Mouse (Mus musculus) embryonic facial prominence, embryonic 15.5 days (tissue): Measurements from ENCODE around the gene H13. TPM values are rescaled to one million over a fixed set of nuclear protein-coding genes. Genes with fewer than 3 reads are reported as not detected.

Source experiments
- ATAC-seq: fragments of 200-750 bp; cut with Nextera tagmentation; 2 replicates; pipeline ENCODE4 v1.8.0; 2017; ENCODE audit warnings: low read depth, moderate TSS enrichment; ENCODE audit not compliant: insufficient number of reproducible peaks, low FRiP score, low TSS enrichment
- H3K27ac ChIP-seq: fragments of 300-500 bp; sonication (generic); replicated peaks from 2 replicates; pipeline ENCODE4 v1.5.1; 2015; ENCODE audit warnings: mild to moderate bottlenecking, inconsistent platforms
- H3K27me3 ChIP-seq: fragments of 300-500 bp; sonication (generic); 2 replicates; pipeline ENCODE4 v1.6.1; 2015; ENCODE audit warnings: inconsistent platforms
- H3K36me3 ChIP-seq: fragments of 300-500 bp; sonication (generic); 2 replicates; pipeline ENCODE4 v1.6.1; 2015; ENCODE audit warnings: mild to moderate bottlenecking, inconsistent platforms
- H3K4me1 ChIP-seq: fragments of 300-500 bp; sonication (generic); 2 replicates; pipeline ENCODE4 v1.6.1; 2015; ENCODE audit warnings: inconsistent platforms
- H3K4me2 ChIP-seq: fragments of 300-500 bp; sonication (generic); replicated peaks from 2 replicates; pipeline ENCODE4 v1.6.1; 2015; ENCODE audit warnings: mild to moderate bottlenecking, inconsistent platforms
- H3K4me3 ChIP-seq: fragments of 300-500 bp; sonication (generic); replicated peaks from 2 replicates; pipeline ENCODE4 v1.5.1; 2015; ENCODE audit warnings: mild to moderate bottlenecking, inconsistent platforms
- H3K9ac ChIP-seq: fragments of 300-500 bp; sonication (generic); 2 replicates; pipeline ENCODE4 v1.6.1; 2015; ENCODE audit warnings: inconsistent platforms
- H3K9me3 ChIP-seq: fragments of 300-500 bp; sonication (generic); replicated peaks from 2 replicates; pipeline ENCODE4 v1.6.1; 2016; ENCODE audit warnings: inconsistent platforms
- WGBS: fragments of 180-500 bp; shearing (Covaris S2); methylation state at CpG from one replicate; pipeline ENCODE4 v1.1.7; 2015; 5-methylcytosine and 5-hydroxymethylcytosine counted together
- polyA plus RNA-seq: library from polyadenylated mRNA; unstranded; fragments of >200 nt; fragmentation: Nextera tagmentation; extraction: Ambion mirVana; gene quantifications from 2 replicates; pipeline ENCODE4 v1.2.1, GENCODE M21; 2015

Gene H13
- polyA plus RNA-seq, 1 experiment from 2014 or later, result 137 TPM

GRCm38 (mm10) chr2:152736748-152737147 lies 67.5 kb downstream of the H13 start:
- under 1% methylated on average over 22 of the region's 22 CpGs for WGBS
- peaks cover 77% of the 10 kb centered on the region for H3K4me1 ChIP-seq
- no peak for ATAC-seq
- H3K4me2 ChIP-seq, result peak overlapping the region; percentile 80
- H3K4me3 ChIP-seq, result peak overlapping the region; percentile 83
- peak overlapping the region; percentile 86 for H3K9ac ChIP-seq
- no peaks in the 10 kb centered on the region for H3K36me3 ChIP-seq
- H3K27me3 ChIP-seq, result no peaks in the 10 kb centered on the region
- peak overlapping the region; percentile 93 for H3K27ac ChIP-seq
- no peaks in the 10 kb centered on the region for H3K9me3 ChIP-seq

- Histone ChIP-seq H3K27ac (peak overlapping the region; percentile 93), H3K4me3 (peak overlapping the region; percentile 83), H3K9ac (peak overlapping the region; percentile 86), H3K4me1 (peaks cover 79% of the 10 kb centered on the region), H3K27me3 (no peaks in the 10 kb centered on the region), H3K36me3 (no peaks in the 10 kb centered on the region), H3K9me3 (no peaks in the 10 kb centered on the region), H3K4me2 (peak overlapping the region; percentile 80)
- ATAC-seq, result no peak
- 5% methylated on average over 10 of the region's 10 CpGs for WGBS
These were observed 68.3 kb downstream of the H13 start for GRCm38 (mm10) chr2:152737306-152738221.

- Histone ChIP-seq H3K27ac (peak overlapping the region; percentile 93), H3K9ac (peak overlapping the region; percentile 86), H3K4me1 (peaks cover 76% of the 10 kb centered on the region), H3K4me2 (peak overlapping the region; percentile 80), H3K4me3 (peak overlapping the region; percentile 83), H3K27me3 (no peaks in the 10 kb centered on the region), H3K9me3 (no peaks in the 10 kb centered on the region), H3K36me3 (no peaks in the 10 kb centered on the region)
- 18% methylated on average over 2 of the region's 2 CpGs for WGBS
- ATAC-seq, result no peak
These were observed 69.1 kb downstream of the H13 start for GRCm38 (mm10) chr2:152738341-152738740.

- no peaks in the 10 kb centered on the region for H3K36me3 ChIP-seq
- peak overlapping the region; percentile 83 for H3K4me3 ChIP-seq
- H3K4me1 ChIP-seq, result peaks cover 68% of the 10 kb centered on the region
- H3K4me2 ChIP-seq, result peak overlapping the region; percentile 80
- ATAC-seq, result peak; percentile 76
- H3K27ac ChIP-seq, result peak overlapping the region; percentile 93
- H3K9ac ChIP-seq, result no peak overlapping the region
- WGBS, result under 1% methylated on average over 36 of the region's 36 CpGs
- H3K9me3 ChIP-seq, result no peaks in the 10 kb centered on the region
- no peaks in the 10 kb centered on the region for H3K27me3 ChIP-seq
These were observed 70.0 kb downstream of the H13 start for GRCm38 (mm10) chr2:152739031-152739841.

- ATAC-seq, result peak; percentile 6; the same call in 1 of the 2 replicates
- H3K27me3 ChIP-seq, result no peaks in the 10 kb centered on the region
- H3K36me3 ChIP-seq, result no peaks in the 10 kb centered on the region
- 6% methylated on average over 3 of the region's 3 CpGs for WGBS
- H3K4me2 ChIP-seq, result peak overlapping the region; percentile 80
- peak overlapping the region; percentile 93 for H3K27ac ChIP-seq
- no peak overlapping the region for H3K9ac ChIP-seq
- peak overlapping the region; percentile 83 for H3K4me3 ChIP-seq
- H3K9me3 ChIP-seq, result no peaks in the 10 kb centered on the region
- peaks cover 61% of the 10 kb centered on the region for H3K4me1 ChIP-seq
These were observed 70.6 kb downstream of the H13 start for GRCm38 (mm10) chr2:152739842-152740260.

GRCm38 (mm10) chr2:152740490-152740889 lies 71.2 kb downstream of the H13 start:
- H3K4me2 ChIP-seq, result no peak overlapping the region
- peaks cover 55% of the 10 kb centered on the region for H3K4me1 ChIP-seq
- H3K9me3 ChIP-seq, result no peaks in the 10 kb centered on the region
- H3K36me3 ChIP-seq, result no peaks in the 10 kb centered on the region
- WGBS, result 63% methylated on average over 5 of the region's 5 CpGs
- ATAC-seq, result no peak
- H3K27me3 ChIP-seq, result no peaks in the 10 kb centered on the region
- peak overlapping the region; percentile 93 for H3K27ac ChIP-seq
- no peak overlapping the region for H3K9ac ChIP-seq
- H3K4me3 ChIP-seq, result no peak overlapping the region

- 24% methylated on average over 14 of the region's 14 CpGs for WGBS
- Histone ChIP-seq H3K9ac (no peak overlapping the region), H3K27me3 (no peaks in the 10 kb centered on the region), H3K4me1 (peaks cover 47% of the 10 kb centered on the region), H3K27ac (peak overlapping the region; percentile 93), H3K4me3 (peak overlapping the region; percentile 7; the same call in 1 of the 2 replicates), H3K36me3 (no peaks in the 10 kb centered on the region), H3K4me2 (peak overlapping the region; percentile 21; the same call in 1 of the 2 replicates), H3K9me3 (no peaks in the 10 kb centered on the region)
- no peak for ATAC-seq
These were observed 72.1 kb downstream of the H13 start for GRCm38 (mm10) chr2:152741153-152742041.

- peak overlapping the region; percentile 93 for H3K27ac ChIP-seq
- H3K9ac ChIP-seq, result no peak overlapping the region
- no peak for ATAC-seq
- no peak overlapping the region for H3K4me2 ChIP-seq
- WGBS, result 22% methylated on average over 10 of the region's 10 CpGs
- H3K9me3 ChIP-seq, result no peaks in the 10 kb centered on the region
- H3K27me3 ChIP-seq, result no peaks in the 10 kb centered on the region
- H3K4me1 ChIP-seq, result peaks cover 47% of the 10 kb centered on the region
- no peak overlapping the region for H3K4me3 ChIP-seq
- H3K36me3 ChIP-seq, result no peaks in the 10 kb centered on the region
These were observed 73.2 kb downstream of the H13 start for GRCm38 (mm10) chr2:152742435-152742834.

- peak within 1 kb of the TSS; percentile 39 for H3K4me3 ChIP-seq
- 3% methylated on average over 30 of the region's 30 CpGs for WGBS
- H3K9me3 ChIP-seq, result no peaks in the 10 kb centered on the region
- peaks cover 26% of the 10 kb centered on the region for H3K4me1 ChIP-seq
- no peaks in the 10 kb centered on the region for H3K36me3 ChIP-seq
- no peak for ATAC-seq
- H3K27me3 ChIP-seq, result no peaks in the 10 kb centered on the region
- peak within 1 kb of the TSS; percentile 52 for H3K4me2 ChIP-seq
- H3K27ac ChIP-seq, result no peak within 1 kb of the TSS
- H3K9ac ChIP-seq, result 0 out of 2 replicates have a peak within 1 kb of the TSS, but pooled peaks have one; percentile 21
These were observed 84.9 kb downstream of the H13 start, which contains the start of gene Cox4i2 for GRCm38 (mm10) chr2:152753944-152754711. Gene Cox4i2, plus strand, starts transcription at chr2:152754173.
